Mouse (Mus musculus): Measurements from ENCODE around the gene Fam57b. TPM values are rescaled to one million over a fixed set of nuclear protein-coding genes. Genes with fewer than 3 reads are reported as not detected.
A peak's percentile ranks its signal among the peaks of the same experiment; 100 is the strongest.

Fam57b gene
- polyA plus RNA-seq, 1 experiment = not detected

DNA sequence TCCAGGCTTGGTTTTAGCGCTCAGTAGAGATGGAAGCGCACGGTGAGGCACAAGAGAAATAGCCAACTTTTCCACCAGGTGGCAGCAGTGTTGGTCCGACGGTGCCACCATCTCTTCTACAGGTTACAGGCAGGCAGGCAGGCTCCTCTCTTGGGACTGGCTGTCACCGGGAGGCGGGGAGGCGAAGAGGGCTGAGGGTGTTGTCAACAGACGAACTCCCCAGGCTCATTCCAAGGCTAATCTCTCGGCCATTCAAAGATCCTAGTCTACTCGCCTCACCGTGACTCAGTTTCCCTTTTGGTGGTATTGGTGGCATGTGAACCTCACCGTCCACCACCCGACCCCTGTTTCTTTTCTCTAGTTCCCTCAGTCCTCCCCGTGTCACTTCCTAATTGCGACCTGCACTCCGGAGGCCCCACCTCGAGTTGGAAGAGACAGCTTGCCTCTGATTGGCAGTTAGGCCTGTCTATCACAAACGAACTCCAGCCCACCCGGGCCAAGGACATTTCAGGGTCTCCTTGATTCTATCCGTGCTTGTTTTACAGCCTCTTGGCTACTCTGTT, 34.6 kb downstream of the Fam57b start:
- peak overlapping the region; percentile 14 for H3K4me3 ChIP-seq (replicated peaks; ENCODE audit: control insufficient read depth, low read depth, low read length)
- TF ChIP-seq CTCF (IDR thresholded peaks at IDR 0.05; ENCODE audit: control insufficient read depth, insufficient read depth, low read length) (peak; percentile 87), POLR2A (IDR thresholded peaks at IDR 0.05; ENCODE audit: borderline replicate concordance, control insufficient read depth, low read depth, low read length) (no peak)
- 2% methylated on average over 21 of the region's 21 CpGs for WGBS
- no peaks in the 10 kb centered on the region for H3K4me1 ChIP-seq (ENCODE audit: control insufficient read depth, insufficient read depth, low read length)
- no peak overlapping the region for H3K27ac ChIP-seq (ENCODE audit: control insufficient read depth, insufficient read depth, low read depth, low read length, poor library complexity)

- H3K4me1 ChIP-seq (ENCODE audit: control insufficient read depth, insufficient read depth, low read length) = no peaks in the 10 kb centered on the region
- H3K4me3 ChIP-seq (replicated peaks; ENCODE audit: control insufficient read depth, low read depth, low read length) = no peak overlapping the region
- no peak overlapping the region for H3K27ac ChIP-seq (ENCODE audit: control insufficient read depth, insufficient read depth, low read depth, low read length, poor library complexity)
- WGBS = 86% methylated on average over 1 of the region's 1 CpGs
- TF ChIP-seq CTCF (IDR thresholded peaks at IDR 0.05; ENCODE audit: control insufficient read depth, insufficient read depth, low read length) = no peak
- no peak for TF ChIP-seq POLR2A (IDR thresholded peaks at IDR 0.05; ENCODE audit: borderline replicate concordance, control insufficient read depth, low read depth, low read length)
Observed at GRCm38 (mm10) chr7:126833294-126833693, 35.8 kb downstream of the Fam57b start.

GRCm38 (mm10) chr7:126843276-126843675, 45.8 kb downstream of the Fam57b start:
- TF ChIP-seq POLR2A (IDR thresholded peaks at IDR 0.05; ENCODE audit: borderline replicate concordance, control insufficient read depth, low read depth, low read length) (no peak), CTCF (IDR thresholded peaks at IDR 0.05; ENCODE audit: control insufficient read depth, insufficient read depth, low read length) (no peak)
- Histone ChIP-seq H3K4me3 (replicated peaks; ENCODE audit: control insufficient read depth, low read depth, low read length) (no peak overlapping the region), H3K27ac (ENCODE audit: control insufficient read depth, insufficient read depth, low read depth, low read length, poor library complexity) (no peak overlapping the region), H3K4me1 (ENCODE audit: control insufficient read depth, insufficient read depth, low read length) (no peaks in the 10 kb centered on the region)
- WGBS = 60% methylated on average over 9 of the region's 9 CpGs

GRCm38 (mm10) chr7:126845516-126845915, 48.0 kb downstream of the Fam57b start:
- Histone ChIP-seq H3K27ac (ENCODE audit: control insufficient read depth, insufficient read depth, low read depth, low read length, poor library complexity) (no peak overlapping the region), H3K4me1 (ENCODE audit: control insufficient read depth, insufficient read depth, low read length) (no peaks in the 10 kb centered on the region), H3K4me3 (replicated peaks; ENCODE audit: control insufficient read depth, low read depth, low read length) (no peak overlapping the region)
- TF ChIP-seq POLR2A (IDR thresholded peaks at IDR 0.05; ENCODE audit: borderline replicate concordance, control insufficient read depth, low read depth, low read length) = no peak
- no peak for TF ChIP-seq CTCF (IDR thresholded peaks at IDR 0.05; ENCODE audit: control insufficient read depth, insufficient read depth, low read length)
- 88% methylated on average over 2 of the region's 2 CpGs for WGBS

DNA sequence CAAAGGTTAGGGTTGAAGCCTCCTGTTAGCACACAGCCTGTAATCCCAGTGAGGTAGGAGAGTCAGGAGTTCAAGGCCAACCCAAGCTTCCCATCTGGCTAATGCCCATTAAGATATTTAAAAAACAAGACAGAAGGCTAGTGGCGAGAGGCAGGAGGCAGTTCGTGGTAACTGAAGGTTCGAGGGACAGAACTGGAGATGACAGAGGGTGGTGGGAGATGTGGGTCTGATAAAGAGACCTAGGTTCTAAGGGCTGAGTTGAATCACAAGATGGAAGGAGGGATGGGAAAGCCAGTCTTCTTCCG, 49.6 kb downstream of the Fam57b start, which contains the start of gene Doc2a:
Gene Doc2a (plus strand): TSS at position 301 of the 305 bp plus-strand sequence.
- no peaks in the 10 kb centered on the region for H3K4me1 ChIP-seq (ENCODE audit: control insufficient read depth, insufficient read depth, low read length)
- H3K4me3 ChIP-seq (replicated peaks; ENCODE audit: control insufficient read depth, low read depth, low read length) = no peak within 1 kb of the TSS
- 38% methylated on average over 4 of the region's 4 CpGs for WGBS
- TF ChIP-seq CTCF (IDR thresholded peaks at IDR 0.05; ENCODE audit: control insufficient read depth, insufficient read depth, low read length) (no peak), POLR2A (IDR thresholded peaks at IDR 0.05; ENCODE audit: borderline replicate concordance, control insufficient read depth, low read depth, low read length) (no peak)
- H3K27ac ChIP-seq (ENCODE audit: control insufficient read depth, insufficient read depth, low read depth, low read length, poor library complexity) = no peak within 1 kb of the TSS

- no peak for TF ChIP-seq CTCF (IDR thresholded peaks at IDR 0.05; ENCODE audit: control insufficient read depth, insufficient read depth, low read length)
- TF ChIP-seq POLR2A (IDR thresholded peaks at IDR 0.05; ENCODE audit: borderline replicate concordance, control insufficient read depth, low read depth, low read length) = no peak
- Histone ChIP-seq H3K4me1 (ENCODE audit: control insufficient read depth, insufficient read depth, low read length) (no peaks in the 10 kb centered on the region), H3K4me3 (replicated peaks; ENCODE audit: control insufficient read depth, low read depth, low read length) (no peak overlapping the region), H3K27ac (ENCODE audit: control insufficient read depth, insufficient read depth, low read depth, low read length, poor library complexity) (no peak overlapping the region)
- WGBS = 2% methylated on average over 74 of the region's 74 CpGs
Observed at GRCm38 (mm10) chr7:126847421-126848398, 50.2 kb downstream of the Fam57b start.

GRCm38 (mm10) chr7:126848794-126849193, 51.3 kb downstream of the Fam57b start:
- Histone ChIP-seq H3K4me3 (replicated peaks; ENCODE audit: control insufficient read depth, low read depth, low read length) (no peak overlapping the region), H3K27ac (ENCODE audit: control insufficient read depth, insufficient read depth, low read depth, low read length, poor library complexity) (no peak overlapping the region; the same call in 1 of the 2 replicates), H3K4me1 (ENCODE audit: control insufficient read depth, insufficient read depth, low read length) (no peaks in the 10 kb centered on the region)
- WGBS = 17% methylated on average over 10 of the region's 10 CpGs
- TF ChIP-seq POLR2A (IDR thresholded peaks at IDR 0.05; ENCODE audit: borderline replicate concordance, control insufficient read depth, low read depth, low read length) = no peak

GRCm38 (mm10) chr7:126850161-126850560, 52.7 kb downstream of the Fam57b start:
- Histone ChIP-seq H3K4me1 (ENCODE audit: control insufficient read depth, insufficient read depth, low read length) (no peaks in the 10 kb centered on the region), H3K27ac (ENCODE audit: control insufficient read depth, insufficient read depth, low read depth, low read length, poor library complexity) (no peak overlapping the region), H3K4me3 (replicated peaks; ENCODE audit: control insufficient read depth, low read depth, low read length) (no peak overlapping the region)
- no peak for TF ChIP-seq POLR2A (IDR thresholded peaks at IDR 0.05; ENCODE audit: borderline replicate concordance, control insufficient read depth, low read depth, low read length)
- no peak for TF ChIP-seq CTCF (IDR thresholded peaks at IDR 0.05; ENCODE audit: control insufficient read depth, insufficient read depth, low read length)
- WGBS = 79% methylated on average over 6 of the region's 6 CpGs
